Mouse (Mus musculus): ENCODE measurements around the gene Hist1h1b.
"Not testable (repeated sequence)": the region's sequence is repeated elsewhere in the genome, so short reads cannot be mapped to it uniquely, and the experiment has no call there.

The Hist1h1b gene

GRCm38 (mm10) chr13:21779767-21780731 lies at the start of gene Hist1h1b:
Hist1h1b (minus strand) TSS chr13:21780625.
- peak; percentile 83 for DNase-seq (ENCODE audit: low read depth)

- DNase-seq (ENCODE audit: low read depth) = peak; percentile 35
These were observed 48.1 kb upstream of the Hist1h1b start for GRCm38 (mm10) chr13:21828511-21828910.

GRCm38 (mm10) chr13:21820082-21820890 lies 39.9 kb upstream of the Hist1h1b start:
- not testable (repeated sequence) for DNase-seq (ENCODE audit: low read depth)

DNA sequence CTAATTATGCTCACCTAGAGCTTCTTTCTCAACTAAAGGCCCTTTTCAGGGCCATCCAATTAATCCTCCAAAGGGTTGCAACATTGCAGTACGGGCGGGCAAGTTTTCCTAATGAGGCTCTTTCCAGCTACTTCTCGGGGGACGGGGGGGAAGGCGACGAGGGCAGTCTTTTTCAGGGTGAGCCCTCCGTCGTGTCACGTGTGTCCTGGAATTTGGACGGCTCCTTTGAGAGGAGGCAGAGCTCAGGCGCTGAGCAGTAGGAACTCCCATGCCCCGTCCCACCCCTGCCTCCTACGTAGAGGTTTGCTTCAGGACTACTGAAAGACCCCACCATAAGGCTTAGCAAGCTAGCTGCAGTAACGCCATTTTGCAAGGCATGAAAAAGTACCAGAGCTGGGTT lies 31.7 kb upstream of the Hist1h1b start:
- DNase-seq (ENCODE audit: low read depth) = not testable (repeated sequence)

DNA sequence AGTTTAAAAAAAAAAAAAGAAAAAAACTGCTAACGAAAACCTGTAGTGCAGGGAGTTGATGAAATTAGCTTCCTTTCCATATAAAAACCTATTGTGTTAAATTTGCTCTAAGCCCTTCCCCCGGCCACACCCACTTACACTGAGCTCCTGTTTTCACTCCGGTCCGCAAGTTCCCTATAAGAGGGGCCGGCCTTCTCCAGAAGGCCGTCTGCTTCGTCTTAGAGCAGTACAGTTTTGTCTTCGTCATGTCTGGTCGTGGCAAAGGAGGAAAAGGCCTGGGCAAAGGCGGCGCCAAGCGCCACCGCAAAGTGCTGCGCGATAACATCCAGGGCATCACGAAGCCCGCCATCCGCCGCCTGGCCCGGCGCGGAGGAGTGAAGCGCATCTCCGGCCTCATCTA lies 31.1 kb upstream of the Hist1h1b start, which contains the start of gene Hist1h4m:
Gene Hist1h4m (plus strand): TSS at position 208 of the 400 bp plus-strand sequence.
- DNase-seq (ENCODE audit: low read depth) = not testable (repeated sequence)

DNA sequence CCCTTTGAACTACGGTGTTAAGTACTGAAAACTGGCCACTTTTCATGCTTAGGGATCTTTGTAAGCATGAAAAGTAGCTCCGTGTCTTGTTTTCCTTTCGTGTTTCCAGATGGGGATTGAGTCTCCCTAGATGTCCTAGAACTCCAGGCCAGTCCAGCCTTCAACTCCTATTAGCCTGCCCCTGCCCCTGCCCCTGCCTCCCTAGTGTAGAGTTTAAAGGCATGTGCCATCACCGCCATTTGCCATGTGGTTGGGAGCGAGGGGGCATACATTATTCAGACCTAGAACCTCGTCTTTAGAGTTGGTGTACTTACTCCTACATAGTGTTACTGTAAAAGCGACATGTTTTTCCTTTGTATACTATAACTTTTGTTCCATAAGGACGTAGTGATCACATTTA lies 30.6 kb upstream of the Hist1h1b start:
- not testable (repeated sequence) for DNase-seq (ENCODE audit: low read depth)

- not testable (repeated sequence) for DNase-seq (ENCODE audit: low read depth)
These were observed 29.6 kb upstream of the Hist1h1b start, which contains the start of the genes Hist1h2bq and Hist1h2ao for GRCm38 (mm10) chr13:21810073-21810472. Hist1h2bq (minus strand) TSS chr13:21810197. Hist1h2ao (plus strand) TSS chr13:21810465.

- DNase-seq (ENCODE audit: low read depth) = not testable (repeated sequence)
These were observed 22.6 kb upstream of the Hist1h1b start for GRCm38 (mm10) chr13:21803058-21803457.

DNA sequence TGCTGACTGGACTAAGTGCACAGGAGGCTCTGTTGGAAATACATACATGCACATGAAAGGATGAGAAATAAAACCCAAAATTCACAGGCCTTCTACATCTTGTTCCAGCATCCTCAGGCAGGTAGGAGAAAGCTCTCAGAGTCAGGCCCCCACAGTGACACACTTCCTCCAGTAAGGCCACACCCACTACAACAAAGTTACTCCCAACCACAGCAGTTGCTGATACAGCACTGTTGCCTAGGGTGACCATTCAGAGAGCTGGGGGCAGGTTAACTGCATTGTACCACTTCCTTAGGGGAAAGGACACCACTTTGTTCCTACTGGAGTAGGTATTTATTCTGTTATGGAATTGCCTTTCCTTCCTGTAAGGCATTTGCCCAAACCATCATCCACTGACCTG lies 16.7 kb upstream of the Hist1h1b start:
- DNase-seq (ENCODE audit: low read depth) = not testable (repeated sequence)

DNA sequence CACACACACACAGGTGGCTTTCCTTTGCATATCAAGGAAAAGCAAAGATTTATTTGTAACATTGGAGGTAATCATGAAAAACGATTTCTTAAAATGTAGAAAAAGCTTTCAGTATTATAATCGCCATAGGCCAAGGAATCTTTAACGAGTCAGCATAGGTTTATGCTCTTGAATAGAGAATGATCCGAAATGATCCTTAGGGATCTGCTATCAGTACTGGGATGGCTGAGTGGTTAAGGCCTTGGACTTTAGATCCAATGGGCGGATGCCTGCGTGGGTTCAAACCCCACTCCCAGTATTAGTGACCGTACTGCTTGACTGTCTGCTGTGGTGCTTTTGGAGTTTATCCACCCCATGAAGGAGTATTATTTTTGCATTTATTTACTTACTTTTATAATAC lies 15.2 kb upstream of the Hist1h1b start:
- no peak for DNase-seq (ENCODE audit: low read depth)

DNA sequence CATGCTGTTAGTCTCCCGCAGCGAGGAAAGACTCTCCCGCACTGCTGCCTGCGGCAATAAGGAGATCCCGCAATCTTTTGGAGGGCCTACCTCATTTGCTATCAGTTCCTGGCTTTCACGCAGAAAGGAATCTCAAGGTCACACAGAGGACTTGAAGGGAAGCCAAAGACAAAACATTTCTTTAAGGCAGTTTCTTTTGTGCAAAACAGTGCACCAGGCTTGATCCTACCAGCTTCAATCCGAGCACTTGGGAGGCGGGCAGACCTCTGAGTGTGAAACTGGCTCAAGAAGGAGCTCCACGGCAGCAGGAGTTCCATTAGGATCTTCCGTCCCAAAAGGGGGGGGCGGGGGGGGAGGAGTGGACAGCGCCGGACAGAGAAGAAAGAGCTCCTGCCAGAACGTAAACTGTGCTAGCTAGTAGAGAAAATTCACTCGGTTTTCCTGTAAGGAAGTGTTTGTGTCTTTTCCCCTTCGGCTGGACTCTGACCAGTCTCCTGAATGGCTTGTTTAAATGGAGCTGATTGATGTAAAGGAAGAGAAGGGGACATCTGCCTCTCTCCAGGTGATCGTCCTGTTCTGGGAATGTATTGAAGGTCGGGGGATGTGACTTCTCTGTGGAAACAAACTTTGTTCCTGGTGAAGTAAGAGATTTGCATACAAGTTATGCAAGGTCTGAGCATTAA lies 10.3 kb upstream of the Hist1h1b start:
- DNase-seq (ENCODE audit: low read depth) = no peak

- DNase-seq (ENCODE audit: low read depth) = no peak
These were observed 9.5 kb upstream of the Hist1h1b start for GRCm38 (mm10) chr13:21789925-21790324.

GRCm38 (mm10) chr13:21787760-21788593 lies 7.6 kb upstream of the Hist1h1b start:
- DNase-seq (ENCODE audit: low read depth) = peak; percentile 58

DNA sequence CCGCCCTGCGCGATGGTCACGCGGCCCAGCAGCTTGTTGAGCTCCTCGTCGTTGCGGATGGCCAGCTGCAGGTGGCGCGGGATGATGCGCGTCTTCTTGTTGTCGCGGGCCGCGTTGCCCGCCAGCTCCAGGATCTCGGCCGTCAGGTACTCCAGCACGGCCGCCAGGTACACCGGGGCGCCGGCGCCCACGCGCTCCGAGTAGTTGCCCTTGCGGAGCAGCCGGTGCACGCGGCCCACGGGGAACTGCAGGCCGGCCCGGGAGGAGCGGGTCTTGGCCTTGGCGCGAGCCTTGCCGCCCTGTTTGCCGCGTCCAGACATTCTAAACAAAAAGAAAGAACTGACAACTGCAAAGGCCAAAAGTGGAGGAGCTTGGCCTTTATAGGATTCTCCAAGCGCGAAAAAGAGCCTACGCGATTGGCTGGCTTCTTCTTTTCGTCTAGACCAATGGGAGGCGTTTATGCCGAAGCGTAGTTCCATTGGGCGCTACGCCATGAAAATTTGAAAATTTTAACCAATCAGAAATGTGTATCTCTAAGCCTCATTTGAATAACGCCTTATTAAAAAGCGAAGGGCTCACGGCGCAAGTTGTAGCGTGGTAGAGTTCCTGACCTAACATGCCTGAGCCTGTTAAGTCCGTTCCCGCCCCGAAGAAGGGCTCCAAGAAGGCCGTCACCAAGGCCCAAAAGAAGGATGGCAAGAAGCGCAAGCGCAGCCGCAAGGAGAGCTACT lies 6.6 kb upstream of the Hist1h1b start, which contains the start of the genes Hist1h2an and Hist1h2bp:
Gene Hist1h2an (minus strand): TSS at position 320 of the 731 bp plus-strand sequence.
Gene Hist1h2bp (plus strand): TSS at position 563 of the 731 bp plus-strand sequence.
- DNase-seq (ENCODE audit: low read depth) = peak; percentile 97

DNA sequence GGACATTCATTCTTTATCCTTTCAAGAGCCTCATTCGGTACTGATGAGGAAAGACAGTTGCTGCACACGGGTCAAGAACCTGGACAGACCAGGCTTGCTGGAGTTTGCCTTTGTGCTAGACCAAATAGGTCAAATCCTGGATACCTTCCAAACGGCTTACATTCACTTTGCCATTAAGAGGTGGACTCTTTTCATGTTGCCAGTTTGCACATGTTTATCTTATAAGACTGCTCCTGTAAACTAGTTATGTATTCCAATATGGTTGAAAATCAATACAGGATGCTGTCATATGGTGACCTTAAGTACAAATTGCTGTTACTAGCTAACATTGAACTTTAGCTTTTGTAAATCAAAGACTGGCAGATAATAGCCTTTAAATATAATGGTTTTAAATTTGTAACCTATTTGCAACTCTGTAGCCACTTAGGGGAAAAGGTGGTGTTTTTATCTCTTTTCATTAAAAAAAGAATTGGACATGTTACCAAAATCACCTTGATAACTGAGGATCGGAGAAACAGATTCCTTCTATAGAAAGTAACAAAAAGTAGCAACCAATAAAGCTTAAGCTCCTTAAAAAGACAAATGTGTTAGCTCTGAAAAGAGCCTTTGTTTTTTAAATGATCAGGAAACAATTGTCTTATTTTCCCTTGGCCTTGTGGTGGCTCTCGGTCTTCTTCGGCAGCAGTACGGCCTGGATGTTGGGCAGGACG lies 5.9 kb upstream of the Hist1h1b start:
- DNase-seq (ENCODE audit: low read depth) = peak; percentile 63

DNA sequence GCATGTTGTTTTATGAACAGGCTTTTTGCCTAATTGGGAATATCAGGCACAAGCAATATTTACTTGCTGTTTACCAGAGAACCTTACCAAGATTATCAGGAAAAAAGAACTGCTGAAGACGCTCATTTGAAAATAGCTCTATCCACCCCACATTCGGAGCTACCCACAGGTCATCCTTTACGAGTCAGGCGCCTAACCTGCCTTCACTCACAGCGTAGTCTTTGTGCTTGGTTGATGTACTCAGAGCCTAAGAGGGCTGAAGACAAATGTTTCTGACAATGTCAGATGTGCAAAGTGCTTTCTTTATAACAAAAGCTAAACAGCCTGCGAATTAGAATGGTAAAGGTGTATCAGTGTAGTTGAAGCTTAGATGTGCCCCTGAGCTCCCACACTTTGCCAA lies 3.9 kb upstream of the Hist1h1b start:
- no peak for DNase-seq (ENCODE audit: low read depth)

DNA sequence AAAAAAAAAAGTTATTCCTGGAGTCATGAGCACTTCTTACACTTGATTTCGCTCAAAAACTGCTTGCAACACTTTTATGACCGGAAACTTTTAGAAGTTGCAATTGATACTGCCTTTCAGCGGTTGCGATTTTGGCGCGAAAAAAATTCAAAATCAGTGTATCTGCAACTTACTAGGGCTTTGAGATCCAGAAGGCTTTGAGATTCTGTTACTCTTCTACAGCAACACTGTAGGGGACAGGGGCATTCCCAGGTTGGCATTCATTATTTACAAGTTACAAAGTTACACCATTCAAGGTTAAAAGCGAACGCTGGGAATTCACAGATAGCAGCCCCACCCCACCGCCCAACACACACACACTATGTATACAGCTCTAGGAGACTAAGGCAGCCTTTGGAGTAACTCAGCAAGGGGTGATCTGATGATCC lies 3.3 kb upstream of the Hist1h1b start:
- peak; percentile 87 for DNase-seq (ENCODE audit: low read depth)

DNA sequence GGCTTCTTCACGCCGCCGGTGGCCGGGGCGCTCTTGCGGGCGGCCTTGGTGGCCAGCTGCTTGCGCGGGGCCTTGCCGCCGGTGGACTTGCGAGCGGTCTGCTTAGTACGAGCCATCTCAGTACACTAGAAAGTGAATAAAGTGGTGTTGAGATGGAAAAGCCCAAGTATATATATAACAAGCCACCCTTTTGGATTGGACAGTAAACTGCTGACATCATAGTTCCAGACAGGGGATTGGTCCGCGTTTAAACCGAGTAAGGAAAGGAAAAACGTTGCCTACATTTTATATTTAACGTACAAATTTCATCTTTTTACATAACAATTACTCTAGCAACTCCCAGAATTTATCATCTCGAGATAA lies 2.8 kb upstream of the Hist1h1b start, which contains the start of gene Hist1h3i:
Gene Hist1h3i (minus strand): TSS at position 116 of the 363 bp plus-strand sequence.
- peak; percentile 94 for DNase-seq (ENCODE audit: low read depth)

Data from induced T-regulatory cell, adult 2 months (primary cell).